Mouse (Mus musculus): Measurements from ENCODE around the gene Hhat. TPM values are rescaled to one million over a fixed set of nuclear protein-coding genes. Genes with fewer than 3 reads are reported as not detected.

The Hhat gene
- total and polyA plus RNA-seq, 3 experiments = 0.39 to 1.0 TPM; not detected in 1

DNA sequence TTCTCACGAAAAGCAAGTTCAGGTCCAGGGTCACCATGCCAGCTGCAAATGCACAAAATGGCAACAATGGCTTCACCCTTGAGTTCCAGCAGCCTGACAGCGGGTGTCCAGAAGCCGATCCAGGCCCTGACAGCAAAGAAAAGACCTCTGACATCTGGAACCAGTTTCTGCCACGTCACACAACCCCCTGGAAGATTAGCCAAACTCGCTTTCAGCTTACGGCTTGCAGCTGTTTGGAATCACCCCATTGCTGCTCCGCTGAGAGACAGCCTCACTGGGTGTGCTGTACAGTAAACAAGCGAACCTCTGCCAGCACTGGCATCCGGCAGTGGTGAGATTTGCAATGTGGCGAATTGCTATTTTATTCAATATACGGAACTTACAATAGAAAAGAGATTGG is 18.8 kb upstream of the Hhat start:
- no peak for DNase-seq (ENCODE audit: low read depth, low spot score)
- no peak for TF ChIP-seq MYB (IDR thresholded peaks at IDR 0.05; ENCODE audit: low read depth, low read length)
- no peak for TF ChIP-seq NELFE (IDR thresholded peaks at IDR 0.05; ENCODE audit: low read depth, low read length)
- TF ChIP-seq RCOR1 (IDR thresholded peaks at IDR 0.05; ENCODE audit: low read depth, low read length) = no peak
- TF ChIP-seq ETS1 (IDR thresholded peaks at IDR 0.05; ENCODE audit: low read depth, low read length) = no peak
- no peak for TF ChIP-seq GATA1 (IDR thresholded peaks at IDR 0.05; ENCODE audit: low read depth, low read length)
- TF ChIP-seq KAT2A (conservative IDR thresholded peaks at IDR 0.05; ENCODE audit: low read depth, low read length) = no peak
- no peak for TF ChIP-seq BHLHE40 (IDR thresholded peaks at IDR 0.05; ENCODE audit: borderline replicate concordance, low read depth, low read length)
- no peak for TF ChIP-seq E2F4 (IDR thresholded peaks at IDR 0.05; ENCODE audit: borderline replicate concordance, low read depth, low read length)
- TF ChIP-seq HCFC1 (IDR thresholded peaks at IDR 0.05; ENCODE audit: low read depth, low read length) = no peak
- TF ChIP-seq MEF2A (IDR thresholded peaks at IDR 0.05; ENCODE audit: extremely low read depth, insufficient replicate concordance, low read depth, low read length, poor library complexity, severe bottlenecking) = no peak
- no peak for TF ChIP-seq SMC3 (IDR thresholded peaks at IDR 0.05; ENCODE audit: low read depth, low read length)
- no peak for TF ChIP-seq TAL1 (IDR thresholded peaks at IDR 0.05; ENCODE audit: low read length)
- no peak for TF ChIP-seq ELF1 (IDR thresholded peaks at IDR 0.05; ENCODE audit: low read depth, low read length)
- no peak for TF ChIP-seq MYC (IDR thresholded peaks at IDR 0.05; ENCODE audit: low read depth, low read length)
- no peak for TF ChIP-seq ZC3H11A (IDR thresholded peaks at IDR 0.05; ENCODE audit: low read depth, low read length)
- TF ChIP-seq ZMIZ1 (IDR thresholded peaks at IDR 0.05; ENCODE audit: low read depth, low read length) = no peak
- TF ChIP-seq CHD1 (IDR thresholded peaks at IDR 0.05; ENCODE audit: low read depth, low read length) = no peak
- TF ChIP-seq TBP (IDR thresholded peaks at IDR 0.05; ENCODE audit: low read depth, low read length) = no peak
- no peak for TF ChIP-seq MAX (IDR thresholded peaks at IDR 0.05; ENCODE audit: low read length)
- Histone ChIP-seq H3K4me1 (ENCODE audit: control insufficient read depth in 1 of 2, insufficient read depth in 2 of 2, low read length in 2 of 2) (peaks cover 3 to 14% of the 10 kb centered on the region in 2 experiments; a peak in 3 of 4 replicates), H3K79me2 (ENCODE audit: control insufficient read depth, insufficient read depth, low read length, poor library complexity) (no peaks in the 10 kb centered on the region; the same call in 1 of the 2 replicates), H3K4me3 (ENCODE audit: control insufficient read depth in 1 of 2, insufficient read depth in 1 of 2, low read depth in 2 of 2, low read length in 2 of 2) (no peak overlapping the region), H3K9ac (ENCODE audit: control insufficient read depth, low read depth, low read length, poor library complexity, severe bottlenecking) (no peak overlapping the region), H3K27me3 (ENCODE audit: control insufficient read depth in 1 of 2, insufficient read depth in 2 of 2, low read length in 2 of 2) (no peaks in the 10 kb centered on the region; a peak in 1 of 4 replicates), H3K36me3 (ENCODE audit: control insufficient read depth in 1 of 2, insufficient read depth in 2 of 2, low read length in 2 of 2) (peaks cover 0 to 10% of the 10 kb centered on the region in 2 experiments; a peak in 2 of 4 replicates), H3K9me3 (replicated peaks; ENCODE audit: insufficient read depth, low read length) (no peaks in the 10 kb centered on the region), H3K27ac (ENCODE audit: control insufficient read depth, low read depth, low read length) (no peak overlapping the region)

DNA sequence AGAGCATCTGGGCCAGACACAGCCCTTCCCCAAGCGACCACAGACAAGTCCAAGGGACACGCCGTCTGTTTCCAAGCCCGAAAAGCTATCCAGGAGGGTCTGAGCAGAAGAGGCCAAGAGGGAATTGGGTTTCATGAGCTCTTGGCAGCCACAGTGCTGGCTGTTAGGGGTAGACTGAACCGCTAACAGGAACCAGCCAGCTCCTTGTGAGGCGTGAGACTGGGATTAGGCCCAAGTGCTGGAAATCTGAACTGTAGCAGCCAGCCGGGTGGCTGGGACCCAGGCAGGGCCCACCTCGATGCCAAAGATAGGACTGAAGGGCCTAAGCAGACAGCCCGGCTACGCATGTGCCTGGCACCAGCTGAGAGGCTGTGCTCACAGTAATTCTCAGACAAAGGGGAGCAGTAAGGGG is 18.1 kb upstream of the Hhat start:
- TF ChIP-seq POLR2AphosphoS2 (IDR thresholded peaks at IDR 0.05; ENCODE audit: low read length) (no peak), CHD1 (IDR thresholded peaks at IDR 0.05; ENCODE audit: low read depth, low read length) (no peak), MXI1 (IDR thresholded peaks at IDR 0.05; ENCODE audit: low read depth, low read length) (no peak), ETS1 (IDR thresholded peaks at IDR 0.05; ENCODE audit: low read depth, low read length) (no peak), SIN3A (IDR thresholded peaks at IDR 0.05; ENCODE audit: low read length) (no peak), HCFC1 (IDR thresholded peaks at IDR 0.05; ENCODE audit: low read depth, low read length) (no peak), RCOR1 (IDR thresholded peaks at IDR 0.05; ENCODE audit: low read depth, low read length) (no peak), MYB (IDR thresholded peaks at IDR 0.05; ENCODE audit: low read depth, low read length) (no peak), POLR2A (IDR thresholded peaks at IDR 0.05; ENCODE audit: control insufficient read depth in 1 of 2, insufficient read depth in 1 of 2, low read depth in 1 of 2, low read length in 2 of 2, poor library complexity in 1 of 2) (no peak), SMC3 (IDR thresholded peaks at IDR 0.05; ENCODE audit: low read depth, low read length) (no peak), TAL1 (IDR thresholded peaks at IDR 0.05; ENCODE audit: low read length) (no peak), BHLHE40 (IDR thresholded peaks at IDR 0.05; ENCODE audit: borderline replicate concordance, low read depth, low read length) (no peak), MAX (IDR thresholded peaks at IDR 0.05; ENCODE audit: low read length) (no peak), ZKSCAN1 (IDR thresholded peaks at IDR 0.05; ENCODE audit: low read depth, low read length) (no peak), NELFE (IDR thresholded peaks at IDR 0.05; ENCODE audit: low read depth, low read length) (no peak), UBTF (IDR thresholded peaks at IDR 0.05; ENCODE audit: borderline replicate concordance, insufficient read depth, low read depth, low read length) (no peak), ZC3H11A (IDR thresholded peaks at IDR 0.05; ENCODE audit: low read depth, low read length) (no peak), ELF1 (IDR thresholded peaks at IDR 0.05; ENCODE audit: low read depth, low read length) (no peak), POLR2AphosphoS5 (IDR thresholded peaks at IDR 0.05; ENCODE audit: borderline replicate concordance, low read depth, low read length) (no peak)
- no peak for DNase-seq (ENCODE audit: low read depth, low spot score)
- H3K4me1 ChIP-seq (ENCODE audit: control insufficient read depth in 1 of 2, insufficient read depth in 2 of 2, low read length in 2 of 2) = peaks cover 3 to 14% of the 10 kb centered on the region in 2 experiments; a peak in 3 of 4 replicates

More for the DNA sequence above, 18.1 kb upstream of the Hhat start:
- H3K9me3 ChIP-seq (replicated peaks; ENCODE audit: insufficient read depth, low read length) = no peaks in the 10 kb centered on the region
- H3K79me2 ChIP-seq (ENCODE audit: control insufficient read depth, insufficient read depth, low read length, poor library complexity) = no peaks in the 10 kb centered on the region; the same call in 1 of the 2 replicates
- no peak overlapping the region for H3K27ac ChIP-seq (ENCODE audit: control insufficient read depth, low read depth, low read length)
- H3K9ac ChIP-seq (ENCODE audit: control insufficient read depth, low read depth, low read length, poor library complexity, severe bottlenecking) = no peak overlapping the region
- peaks cover 0 to 10% of the 10 kb centered on the region in 2 experiments; a peak in 2 of 4 replicates for H3K36me3 ChIP-seq (ENCODE audit: control insufficient read depth in 1 of 2, insufficient read depth in 2 of 2, low read length in 2 of 2)
- no peak overlapping the region for H3K4me3 ChIP-seq (ENCODE audit: control insufficient read depth in 1 of 2, insufficient read depth in 1 of 2, low read depth in 2 of 2, low read length in 2 of 2)
- no peaks in the 10 kb centered on the region; a peak in 1 of 4 replicates for H3K27me3 ChIP-seq (ENCODE audit: control insufficient read depth in 1 of 2, insufficient read depth in 2 of 2, low read length in 2 of 2)

Measured in MEL (cell line).